Comparison of ENCODE assay signal across 14 mouse cellular contexts in the genomic region with DNA sequence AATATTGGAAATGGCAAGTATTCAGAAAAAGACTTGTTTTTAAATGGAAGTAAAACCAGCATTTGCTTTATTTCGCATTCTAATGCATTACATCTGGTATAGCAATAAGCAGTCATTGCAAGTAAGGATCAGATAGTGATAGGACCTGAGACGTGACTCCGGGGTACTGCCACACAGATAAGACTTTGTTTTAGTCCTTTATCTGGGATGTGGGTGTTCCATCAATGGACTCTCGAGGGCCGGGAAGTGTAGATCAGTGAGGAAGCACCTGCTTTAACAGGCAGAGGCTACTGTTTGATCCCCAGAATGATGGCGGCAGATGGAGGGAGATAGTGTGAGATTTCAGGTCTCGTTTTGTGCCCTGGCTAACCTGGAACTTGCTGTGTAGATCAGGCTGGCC.
"Had no signal": no experiment of that assay in that cellular context is flagged by ENCODE, and none has a peak within 500 bp of the region (broad histone marks: within the 10 kb centered on the region; RNA-seq: fewer than 3 reads in every experiment).

No protein-coding gene starts in this region.

- H3K4me3 ChIP-seq: intestine, embryonic 15.5 days; kidney, embryonic 15.5 days; limb, embryonic 13.5 days; megakaryocyte, embryonic 14.5 days; midbrain, embryonic 12.5 days had no signal

- H3K9me3 ChIP-seq: intestine, embryonic 15.5 days; kidney, embryonic 15.5 days; limb, embryonic 13.5 days; midbrain, embryonic 12.5 days had no signal

- H3K27ac ChIP-seq: intestine, embryonic 15.5 days; kidney, embryonic 15.5 days; limb, embryonic 13.5 days; midbrain, embryonic 12.5 days had no signal

- H3K27me3 ChIP-seq: intestine, embryonic 15.5 days; kidney, embryonic 15.5 days; limb, embryonic 13.5 days; megakaryocyte, embryonic 14.5 days; midbrain, embryonic 12.5 days had no signal

- H3K9ac ChIP-seq: intestine, embryonic 15.5 days; kidney, embryonic 15.5 days; limb, embryonic 13.5 days; midbrain, embryonic 12.5 days had no signal

- ATAC-seq: intestine, embryonic 15.5 days; lung, postnatal 0 days had no signal

- DNase-seq: kidney, adult 2 months; kidney, postnatal 14 days; left cerebral cortex, postnatal 4 days; lung, adult 2 months; lung, postnatal 4 days; right cerebral cortex, adult 18-20 months; right cerebral cortex, postnatal 25 days; thymus, postnatal 36 days had no signal

- H3K4me1 ChIP-seq: intestine, embryonic 15.5 days had no signal

- H3K36me3 ChIP-seq: intestine, embryonic 15.5 days; kidney, embryonic 15.5 days; limb, embryonic 13.5 days; midbrain, embryonic 12.5 days had no signal

- H3K4me2 ChIP-seq: intestine, embryonic 15.5 days; kidney, embryonic 15.5 days; limb, embryonic 13.5 days; midbrain, embryonic 12.5 days had no signal
